Comparison of ENCODE assay signal across 15 mouse cellular contexts in genomic region chr6:51510946-51511345, GRCm38 (mm10). TPM values are rescaled to one million over a fixed set of nuclear protein-coding genes. Genes with fewer than 3 reads are reported as not detected.
A peak's percentile ranks its signal among the peaks of the same experiment; 100 is the strongest.
DNase-seq lines count a peak whose midpoint lies in the region.
"Had no signal": no experiment of that assay in that cellular context is flagged by ENCODE, and none has a peak within 500 bp of the region (broad histone marks: within the 10 kb centered on the region; RNA-seq: fewer than 3 reads in every experiment).

No protein-coding gene starts in this region.

- intact Hi-C loops in heart, postnatal 10 days (cut with DNase I), result loop anchor here (2.0 kb wide), 1 partner anchor 68 kb away; no protein-coding TSS in a partner anchor
- intact Hi-C loops in left cerebral cortex, postnatal 36 days (cut with DNase I), result loop anchor here (5.0 kb wide), 1 partner anchor 71 kb away; no protein-coding TSS in a partner anchor

- peak; percentile 91 for DNase-seq in heart, adult 11 months
- no peak for DNase-seq in heart, postnatal 10 days
- DNase-seq in 3134 (ENCODE audit: extremely low read depth, insufficient read length, low spot score) (peak; percentile 39), ES-CJ7 (ENCODE audit: low read depth, low spot score) (peak; percentile 56), ZHBTc4 (ENCODE audit: low read depth, low spot score) (peak; percentile 63)
- no peak for DNase-seq in left cerebral cortex, postnatal 36 days (ENCODE audit: low spot score in 2 of 2)
- no peak for DNase-seq in thymus, postnatal 4 days
- DNase-seq: adrenal gland, postnatal 10 days; adrenal gland, postnatal 36 days; B cell, adult 2 months; cerebellum, adult 18-20 months; cerebellum, adult 9-10 months; cerebellum, postnatal 14 days; gastrocnemius, postnatal 10 days; gastrocnemius, postnatal 36 days had no signal

RNA-seq across cellular contexts. Expression of gene Snx10, which starts 12.8 kb away (rescaled TPM):
- 10 to 100 TPM; 10.8 to 14.7 TPM for total RNA-seq in heart, postnatal 10 days (2021)
- total RNA-seq in left cerebral cortex, postnatal 36 days (2021), result 100 to 1,000 TPM; 110 to 115 TPM

RNA-seq across cellular contexts. Expression of gene Cbx3, which starts 40.8 kb away (rescaled TPM):
- total RNA-seq in heart, postnatal 10 days (2021), result 100 to 1,000 TPM; 113 to 126 TPM
- 100 to 1,000 TPM; 127 to 130 TPM for total RNA-seq in left cerebral cortex, postnatal 36 days (2021)

RNA-seq across cellular contexts. Expression of gene Hnrnpa2b1, which starts 41.3 kb away (rescaled TPM):
- 100 to 1,000 TPM; 510 to 554 TPM for total RNA-seq in heart, postnatal 10 days (2021)
- total RNA-seq in left cerebral cortex, postnatal 36 days (2021), result 100 to 1,000 TPM; 350 to 464 TPM

Comparison
In these comparisons a context has a peak if more than half of its experiments do, and no peak if none do; other contexts are left out.
1. DNase-seq: peak in heart, adult 11 months (single experiment), 3134 (single experiment), ES-CJ7 (single experiment) and ZHBTc4 (single experiment); none in heart, postnatal 10 days (0 of 2), left cerebral cortex, postnatal 36 days (0 of 2) and thymus, postnatal 4 days (single experiment).
2. RNA of gene Snx10, which starts 12.8 kb away (total RNA-seq): 110 to 115 TPM in left cerebral cortex, postnatal 36 days; 10.8 to 14.7 TPM in heart, postnatal 10 days; every median in the first group is over 4 times any median in the second.